Mouse (Mus musculus) G1E (cell line): Measurements from ENCODE around the gene Macrod2.

Experiments
- CTCF ChIP-seq: IDR thresholded peaks from 2 replicates; pipeline ENCODE4 v1.5.1; 2012; ENCODE audit warnings: low read depth, low read length, inconsistent platforms, mixed read lengths
- GATA1 ChIP-seq: IDR thresholded peaks from 2 replicates; pipeline ENCODE4 v1.6.1; 2012; ENCODE audit warnings: borderline replicate concordance, low read length, inconsistent platforms, mixed read lengths
- GATA2 ChIP-seq: IDR thresholded peaks from 2 replicates; pipeline ENCODE4 v1.6.1; 2012; ENCODE audit warnings: low read depth, low read length, inconsistent platforms, borderline replicate concordance
- POLR2AphosphoS5 ChIP-seq: IDR thresholded peaks from 2 replicates; pipeline ENCODE4 v1.6.1; 2012; ENCODE audit warnings: low read depth, low read length, inconsistent platforms; ENCODE audit not compliant: insufficient replicate concordance

GRCm38 (mm10) chr2:141876958-141877357 lies 1481.8 kb downstream of the Macrod2 start:
- TF ChIP-seq GATA1 (no peak), CTCF (no peak), POLR2AphosphoS5 (no peak), GATA2 (no peak)
